Mouse (Mus musculus) MEL (cell line): Measurements from ENCODE around the gene Herc2. TPM values are rescaled to one million over a fixed set of nuclear protein-coding genes. Genes with fewer than 3 reads are reported as not detected.

Experiments
- DNase-seq: peaks from one replicate; pipeline ENCODE4 v3.0.0; 2011; ENCODE audit warnings: low read depth, low spot score
- H3K27ac ChIP-seq: 2 replicates; pipeline ENCODE4 v1.5.1; 2012; ENCODE audit warnings: low read depth, mild to moderate bottlenecking, control low read depth, low read length, moderate library complexity; ENCODE audit not compliant: control insufficient read depth
- H3K27me3 ChIP-seq, 2 experiments: fragments of 150-350 bp in 1 of 2; sonication (generic) in 1 of 2; 2 replicates each; pipeline ENCODE4 v1.6.1; 2012; ENCODE audit warnings: low read length in 2 of 2, mild to moderate bottlenecking in 2 of 2, improper control_type of control experiment in 1 of 2, moderate library complexity in 1 of 2; ENCODE audit not compliant: insufficient read depth in 2 of 2, control insufficient read depth in 1 of 2
- H3K36me3 ChIP-seq, 2 experiments: 2 replicates each; pipeline ENCODE4 v1.6.1; 2012 to 2014; ENCODE audit warnings: low read length in 2 of 2, improper control_type of control experiment in 1 of 2, inconsistent platforms in 1 of 2, mild to moderate bottlenecking in 1 of 2; ENCODE audit not compliant: insufficient read depth in 2 of 2, control insufficient read depth in 1 of 2
- H3K4me1 ChIP-seq, 2 experiments: fragments of 150-350 bp in 1 of 2; sonication (generic) in 1 of 2; 2 replicates each; pipeline ENCODE4 v1.6.1; 2012; ENCODE audit warnings: low read length in 2 of 2, improper control_type of control experiment in 1 of 2, mild to moderate bottlenecking in 1 of 2; ENCODE audit not compliant: insufficient read depth in 2 of 2, control insufficient read depth in 1 of 2
- H3K4me3 ChIP-seq, 2 experiments: fragments of 150-350 bp in 1 of 2; sonication (generic) in 1 of 2; 2 replicates each; pipeline ENCODE4 v1.5.1; 2012; ENCODE audit warnings: low read depth in 2 of 2, low read length in 2 of 2, mild to moderate bottlenecking in 2 of 2, moderate library complexity in 2 of 2, control low read depth in 1 of 2, improper control_type of control experiment in 1 of 2; ENCODE audit not compliant: control insufficient read depth in 1 of 2, insufficient read depth in 1 of 2
- H3K79me2 ChIP-seq: 2 replicates; pipeline ENCODE4 v1.6.1; 2012; ENCODE audit warnings: mild to moderate bottlenecking, low read length, moderate library complexity; ENCODE audit not compliant: control insufficient read depth, poor library complexity, insufficient read depth
- H3K9ac ChIP-seq: 2 replicates; pipeline ENCODE4 v1.6.1; 2012; ENCODE audit warnings: low read depth, mild to moderate bottlenecking, control low read depth, low read length, moderate library complexity; ENCODE audit not compliant: control insufficient read depth, poor library complexity, severe bottlenecking
- H3K9me3 ChIP-seq: fragments of 150-350 bp; sonication (generic); replicated peaks from 2 replicates; pipeline ENCODE4 v1.6.1; 2012; ENCODE audit warnings: mild to moderate bottlenecking, low read length, improper control_type of control experiment, moderate library complexity; ENCODE audit not compliant: insufficient read depth
- BHLHE40 ChIP-seq: IDR thresholded peaks from 2 replicates; pipeline ENCODE4 v1.6.1; 2012; ENCODE audit warnings: low read depth, mild to moderate bottlenecking, inconsistent platforms, low read length, improper control_type of control experiment, borderline replicate concordance
- CHD1 ChIP-seq: IDR thresholded peaks from 2 replicates; pipeline ENCODE4 v1.6.1; 2012; ENCODE audit warnings: low read depth, mild to moderate bottlenecking, inconsistent platforms, low read length, improper control_type of control experiment
- CHD2 ChIP-seq: IDR thresholded peaks from 2 replicates; pipeline ENCODE4 v1.6.1; 2011; ENCODE audit warnings: low read length, improper control_type of control experiment
- CTCF ChIP-seq, 3 experiments: IDR thresholded peaks in 2 of 3; conservative IDR thresholded peaks in 1 of 3; 2 replicates each; pipeline ENCODE4 v1.5.1; 2011 to 2012; ENCODE audit warnings: low read length in 3 of 3, low read depth in 2 of 3, mild to moderate bottlenecking in 2 of 3, improper control_type of control experiment in 1 of 3, inconsistent platforms in 1 of 3, mixed read lengths in 1 of 3, moderate library complexity in 1 of 3; ENCODE audit not compliant: control insufficient read depth in 1 of 3, insufficient read depth in 1 of 3, poor library complexity in 1 of 3, severe bottlenecking in 1 of 3
- E2F4 ChIP-seq: IDR thresholded peaks from 2 replicates; pipeline ENCODE4 v1.6.1; 2011; ENCODE audit warnings: low read depth, low read length, improper control_type of control experiment, borderline replicate concordance
- EP300 ChIP-seq, 2 experiments: IDR thresholded peaks; 2 replicates each; pipeline ENCODE4 v1.6.1; 2011; ENCODE audit warnings: improper control_type of control experiment in 2 of 2, low read length in 2 of 2, low read depth in 1 of 2, mild to moderate bottlenecking in 1 of 2
- ETS1 ChIP-seq: IDR thresholded peaks from 2 replicates; pipeline ENCODE4 v1.6.1; 2012; ENCODE audit warnings: low read depth, mild to moderate bottlenecking, inconsistent platforms, low read length, improper control_type of control experiment, moderate library complexity
- GABPA ChIP-seq: IDR thresholded peaks from 2 replicates; pipeline ENCODE4 v1.6.1; 2012; ENCODE audit warnings: low read depth, mild to moderate bottlenecking, inconsistent platforms, low read length, improper control_type of control experiment, moderate library complexity
- GATA1 ChIP-seq: IDR thresholded peaks from 2 replicates; pipeline ENCODE4 v1.6.1; 2011; ENCODE audit warnings: low read depth, low read length, improper control_type of control experiment
- HCFC1 ChIP-seq: IDR thresholded peaks from 2 replicates; pipeline ENCODE4 v1.6.1; 2012; ENCODE audit warnings: low read depth, mild to moderate bottlenecking, inconsistent platforms, low read length, improper control_type of control experiment, moderate library complexity
- JUND ChIP-seq: IDR thresholded peaks from 2 replicates; pipeline ENCODE4 v1.6.1; 2011; ENCODE audit warnings: low read depth, mild to moderate bottlenecking, improper control_type of control experiment, low read length
- KAT2A ChIP-seq: conservative IDR thresholded peaks from 2 replicates; pipeline ENCODE4 v1.6.1; 2012; ENCODE audit warnings: low read depth, low read length, improper control_type of control experiment, inconsistent platforms
- MAFK ChIP-seq: IDR thresholded peaks from 2 replicates; pipeline ENCODE4 v1.6.1; 2011; ENCODE audit warnings: low read depth, mild to moderate bottlenecking, low read length, improper control_type of control experiment, borderline replicate concordance
- MAX ChIP-seq: IDR thresholded peaks from 2 replicates; pipeline ENCODE4 v1.6.1; 2011; ENCODE audit warnings: low read length, improper control_type of control experiment
- MAZ ChIP-seq: IDR thresholded peaks from 2 replicates; pipeline ENCODE4 v1.6.1; 2012; ENCODE audit warnings: low read depth, mild to moderate bottlenecking, inconsistent platforms, low read length, improper control_type of control experiment
- MEF2A ChIP-seq: IDR thresholded peaks from 2 replicates; pipeline ENCODE4 v1.6.1; 2014; ENCODE audit warnings: low read depth, mild to moderate bottlenecking, inconsistent platforms, low read length, improper control_type of control experiment; ENCODE audit not compliant: poor library complexity, insufficient replicate concordance, severe bottlenecking; ENCODE audit errors: extremely low read depth
- MXI1 ChIP-seq: IDR thresholded peaks from 2 replicates; pipeline ENCODE4 v1.6.1; 2011; ENCODE audit warnings: mild to moderate bottlenecking, low read depth, low read length, improper control_type of control experiment
- MYB ChIP-seq: IDR thresholded peaks from 2 replicates; pipeline ENCODE4 v1.6.1; 2011; ENCODE audit warnings: mild to moderate bottlenecking, low read depth, low read length, improper control_type of control experiment
- MYC ChIP-seq: IDR thresholded peaks from 2 replicates; pipeline ENCODE4 v1.6.1; 2011; ENCODE audit warnings: low read depth, mild to moderate bottlenecking, low read length, improper control_type of control experiment, moderate library complexity
- NELFE ChIP-seq: IDR thresholded peaks from 2 replicates; pipeline ENCODE4 v1.6.1; 2011; ENCODE audit warnings: low read depth, low read length, improper control_type of control experiment
- NRF1 ChIP-seq: IDR thresholded peaks from 2 replicates; pipeline ENCODE4 v1.6.1; 2014; ENCODE audit warnings: low read depth, mild to moderate bottlenecking, inconsistent platforms, low read length, improper control_type of control experiment, moderate library complexity; ENCODE audit not compliant: poor library complexity, insufficient read depth, severe bottlenecking
- POLR2A ChIP-seq, 2 experiments: IDR thresholded peaks; 2 replicates each; pipeline ENCODE4 v1.6.1; 2011 to 2012; ENCODE audit warnings: low read length in 2 of 2, mild to moderate bottlenecking in 2 of 2, control low read depth in 1 of 2, improper control_type of control experiment in 1 of 2, low read depth in 1 of 2, moderate library complexity in 1 of 2; ENCODE audit not compliant: control insufficient read depth in 1 of 2, insufficient read depth in 1 of 2, poor library complexity in 1 of 2
- POLR2AphosphoS2 ChIP-seq: IDR thresholded peaks from 2 replicates; pipeline ENCODE4 v1.6.1; 2011; ENCODE audit warnings: low read length, improper control_type of control experiment
- POLR2AphosphoS5 ChIP-seq: IDR thresholded peaks from 2 replicates; pipeline ENCODE4 v1.6.1; 2012; ENCODE audit warnings: low read depth, borderline replicate concordance, mild to moderate bottlenecking, inconsistent platforms, low read length, moderate library complexity, mixed read lengths
- RAD21 ChIP-seq: IDR thresholded peaks from 2 replicates; pipeline ENCODE4 v1.6.1; 2011; ENCODE audit warnings: mild to moderate bottlenecking, low read depth, low read length, improper control_type of control experiment
- RCOR1 ChIP-seq: IDR thresholded peaks from 2 replicates; pipeline ENCODE4 v1.6.1; 2012; ENCODE audit warnings: low read depth, mild to moderate bottlenecking, inconsistent platforms, low read length, improper control_type of control experiment
- SIN3A ChIP-seq: IDR thresholded peaks from 2 replicates; pipeline ENCODE4 v1.6.1; 2012; ENCODE audit warnings: low read length, improper control_type of control experiment, inconsistent platforms
- SMC3 ChIP-seq: IDR thresholded peaks from 2 replicates; pipeline ENCODE4 v1.6.1; 2011; ENCODE audit warnings: low read depth, low read length, improper control_type of control experiment
- TAL1 ChIP-seq: IDR thresholded peaks from 2 replicates; pipeline ENCODE4 v1.6.1; 2012; ENCODE audit warnings: mild to moderate bottlenecking, inconsistent platforms, low read length, moderate library complexity, mixed read lengths
- TBP ChIP-seq: IDR thresholded peaks from 2 replicates; pipeline ENCODE4 v1.8.0; 2011; ENCODE audit warnings: low read depth, low read length, improper control_type of control experiment
- TCF12 ChIP-seq: IDR thresholded peaks from 2 replicates; pipeline ENCODE4 v1.6.1; 2014; ENCODE audit warnings: low read depth, mild to moderate bottlenecking, inconsistent platforms, low read length, improper control_type of control experiment, moderate library complexity
- UBTF ChIP-seq: IDR thresholded peaks from 2 replicates; pipeline ENCODE4 v1.6.1; 2012; ENCODE audit warnings: low read depth, mild to moderate bottlenecking, inconsistent platforms, low read length, improper control_type of control experiment, moderate library complexity, borderline replicate concordance; ENCODE audit not compliant: insufficient read depth
- USF1 ChIP-seq: IDR thresholded peaks from 2 replicates; pipeline ENCODE4 v1.6.1; 2014; ENCODE audit warnings: low read depth, mild to moderate bottlenecking, inconsistent platforms, low read length, improper control_type of control experiment, moderate library complexity
- USF2 ChIP-seq, 2 experiments: IDR thresholded peaks; 2 replicates each; pipeline ENCODE4 v1.6.1; 2011 to 2012; ENCODE audit warnings: improper control_type of control experiment in 2 of 2, low read length in 2 of 2, borderline replicate concordance in 1 of 2, inconsistent platforms in 1 of 2, low read depth in 1 of 2, mild to moderate bottlenecking in 1 of 2; ENCODE audit not compliant: insufficient read depth in 1 of 2
- ZKSCAN1 ChIP-seq: IDR thresholded peaks from 2 replicates; pipeline ENCODE4 v1.6.1; 2012; ENCODE audit warnings: low read depth, mild to moderate bottlenecking, inconsistent platforms, low read length, improper control_type of control experiment, moderate library complexity
- ZMIZ1 ChIP-seq: IDR thresholded peaks from 2 replicates; pipeline ENCODE4 v1.6.1; 2012; ENCODE audit warnings: low read depth, mild to moderate bottlenecking, inconsistent platforms, low read length, improper control_type of control experiment, moderate library complexity
- ZNF384 ChIP-seq: IDR thresholded peaks from 2 replicates; pipeline ENCODE4 v1.6.1; 2012; ENCODE audit warnings: low read depth, mild to moderate bottlenecking, inconsistent platforms, low read length, improper control_type of control experiment
- polyA plus RNA-seq, 2 experiments: library from polyadenylated mRNA; stranded (reverse) in 1 of 2; unstranded in 1 of 2; fragments of >175 nt in 1 of 2; fragments of >200 nt in 1 of 2; gene quantifications; 2 replicates each; pipeline versions ENCODE4 v1.2.1 to v1.2.4; 2012; ENCODE audit warnings: low replicate concordance in 2 of 2, low read depth in 1 of 2; ENCODE audit not compliant: insufficient read length in 2 of 2, insufficient read depth in 1 of 2, missing spikeins in 1 of 2
- total RNA-seq: library from RNA; depleted of rRNA; stranded (reverse); fragments of 300-350 nt; gene quantifications from 2 replicates; pipeline ENCODE4 v1.2.3, GENCODE M21; 2012; rRNA removed

Herc2 gene
- total RNA-seq (20.7 and 24.0 TPM in 2 replicates), polyA plus RNA-seq (100 to 1,000 TPM in 1 of 2 experiments, 10 to 100 TPM in 1; 32.0 to 389 TPM)

GRCm38 (mm10) chr7:56049831-56050321 lies at the start of gene Herc2:
Herc2 (plus strand) TSS chr7:56050196.
- peaks cover 4 to 12% of the 10 kb centered on the region in 2 experiments for H3K4me1 ChIP-seq
- H3K4me3 ChIP-seq = peak within 1 kb of the TSS; percentile 95 to 96
- peaks cover 16% of the 10 kb centered on the region for H3K79me2 ChIP-seq
- H3K27me3 ChIP-seq = no peaks in the 10 kb centered on the region
- no peaks in the 10 kb centered on the region for H3K9me3 ChIP-seq
- DNase-seq = peak; percentile 100
- peaks cover 0 to 20% of the 10 kb centered on the region in 2 experiments; a peak in 3 of 4 replicates for H3K36me3 ChIP-seq
- H3K27ac ChIP-seq = peak within 1 kb of the TSS; percentile 76
- peak within 1 kb of the TSS; percentile 90 for H3K9ac ChIP-seq
- TF ChIP-seq MAZ = peak; percentile 71; the same call in 1 of the 2 replicates
- TF ChIP-seq E2F4 = 0 out of 2 replicates have a peak, but pooled peaks have one; percentile 28
- TF ChIP-seq CHD2 = peak; percentile 83
- peak; percentile 90 for TF ChIP-seq SIN3A
- TF ChIP-seq MYC = no peak; the same call in none of the 2 replicates
- peak; percentile 86 for TF ChIP-seq HCFC1
- no peak for TF ChIP-seq MAFK
- TF ChIP-seq GATA1 = no peak
- no peak; the same call in 1 of the 2 replicates for TF ChIP-seq ETS1
- peak; percentile 93 for TF ChIP-seq POLR2AphosphoS2
- TF ChIP-seq POLR2A (IDR thresholded peaks at IDR 0.05; ENCODE audit: control insufficient read depth in 1 of 2, insufficient read depth in 1 of 2, low read depth in 1 of 2, low read length in 2 of 2, poor library complexity in 1 of 2) = peak; percentile 92 to 93
- TF ChIP-seq MAX = peak; percentile 72
- TF ChIP-seq MXI1 = peak; percentile 88
- peak; percentile 63 for TF ChIP-seq TBP
- no peak for TF ChIP-seq POLR2AphosphoS5
- no peak for TF ChIP-seq CHD1
- TF ChIP-seq USF1 = no peak
- no peak for TF ChIP-seq JUND
- TF ChIP-seq EP300 (IDR thresholded peaks at IDR 0.05; ENCODE audit: low read depth in 1 of 2, low read length in 2 of 2) = no peak; a peak in 1 of 4 replicates
- no peak for TF ChIP-seq ZKSCAN1
- no peak for TF ChIP-seq GABPA
- TF ChIP-seq CTCF (IDR thresholded peaks at IDR 0.05 in 2 of 3, conservative IDR thresholded peaks at IDR 0.05 in 1 of 3; ENCODE audit: control insufficient read depth in 1 of 3, insufficient read depth in 1 of 3, low read depth in 2 of 3, low read length in 3 of 3, poor library complexity in 1 of 3, severe bottlenecking in 1 of 3) = no peak
- TF ChIP-seq ZNF384 = no peak
- peak; percentile 60 for TF ChIP-seq TCF12
- TF ChIP-seq KAT2A = peak; percentile 67
- no peak for TF ChIP-seq SMC3
- no peak for TF ChIP-seq MYB
- peak; percentile 88 for TF ChIP-seq NELFE
- TF ChIP-seq UBTF = peak; percentile 96
- TF ChIP-seq NRF1 = peak; percentile 80
- TF ChIP-seq USF2 (IDR thresholded peaks at IDR 0.05; ENCODE audit: borderline replicate concordance in 1 of 2, insufficient read depth in 1 of 2, low read depth in 1 of 2, low read length in 2 of 2) = no peak
- TF ChIP-seq BHLHE40 = no peak
- peak; percentile 94 for TF ChIP-seq ZMIZ1
- no peak for TF ChIP-seq RAD21
- TF ChIP-seq MEF2A = no peak
- TF ChIP-seq RCOR1 = no peak
- TF ChIP-seq TAL1 = no peak
